Mouse (Mus musculus) midbrain, postnatal 0 days (tissue): ENCODE results near the gene Crxos. TPM values are rescaled to one million over a fixed set of nuclear protein-coding genes. Genes with fewer than 3 reads are reported as not detected.
A peak's percentile ranks its signal among the peaks of the same experiment; 100 is the strongest.

Experiments used
- ATAC-seq: fragments of 200-750 bp; cut with Nextera tagmentation; 2 replicates; pipeline ENCODE4 v1.8.0; 2017; ENCODE audit warnings: moderate number of reproducible peaks, mild to moderate bottlenecking, moderate TSS enrichment, moderate library complexity; ENCODE audit not compliant: low FRiP score
- DNase-seq: peaks from one replicate; pipeline ENCODE4 v3.0.0-alpha.2; 2015; ENCODE audit warnings: low spot score
- H3K27ac ChIP-seq: fragments of 300-500 bp; sonication (generic); 2 replicates; pipeline ENCODE4 v1.5.1; 2014; ENCODE audit warnings: low read depth, mild to moderate bottlenecking, low read length, mixed read lengths
- H3K27me3 ChIP-seq: fragments of 300-500 bp; sonication (generic); 2 replicates; pipeline ENCODE4 v1.6.1; 2014; ENCODE audit warnings: low read length, control low read depth, mixed read lengths; ENCODE audit not compliant: insufficient read depth
- H3K36me3 ChIP-seq: fragments of 300-500 bp; sonication (generic); 2 replicates; pipeline ENCODE4 v1.6.1; 2014; ENCODE audit warnings: low read length, control low read depth, mixed read lengths; ENCODE audit not compliant: insufficient read depth
- H3K4me1 ChIP-seq: fragments of 300-500 bp; sonication (generic); 2 replicates; pipeline ENCODE4 v1.6.1; 2014; ENCODE audit warnings: mild to moderate bottlenecking, control low read depth, antibody characterized with exemption, low read length, mixed read lengths; ENCODE audit not compliant: insufficient read depth
- H3K4me2 ChIP-seq: fragments of 300-500 bp; sonication (generic); 2 replicates; pipeline ENCODE4 v1.6.1; 2014; ENCODE audit warnings: low read depth, mild to moderate bottlenecking, low read length, mixed read lengths; ENCODE audit not compliant: poor library complexity, severe bottlenecking
- H3K4me3 ChIP-seq: fragments of 300-500 bp; sonication (generic); 2 replicates; pipeline ENCODE4 v1.5.1; 2014; ENCODE audit warnings: low read depth, mild to moderate bottlenecking, low read length, moderate library complexity
- H3K9ac ChIP-seq: fragments of 300-500 bp; sonication (generic); replicated peaks from 2 replicates; pipeline ENCODE4 v1.6.1; 2014; ENCODE audit warnings: mild to moderate bottlenecking, low read length, moderate library complexity, mixed read lengths; ENCODE audit not compliant: poor library complexity, severe bottlenecking
- H3K9me3 ChIP-seq: fragments of 300-500 bp; sonication (generic); 2 replicates; pipeline ENCODE4 v1.6.1; 2016; ENCODE audit warnings: low read length, control low read depth
- CTCF ChIP-seq: IDR thresholded peaks from 2 replicates; pipeline ENCODE4 v1.5.1; 2016; ENCODE audit warnings: antibody characterized with exemption, mild to moderate bottlenecking
- WGBS: fragments of 180-500 bp; shearing (Covaris S2); extraction: QIAGEN DNeasy Blood & Tissue Kit; methylation state at CpG from one replicate; pipeline ENCODE4 v1.1.7; 2014; 5-methylcytosine and 5-hydroxymethylcytosine counted together
- polyA plus RNA-seq: library from polyadenylated mRNA; unstranded; fragments of >200 nt; fragmentation: Nextera tagmentation; extraction: Ambion mirVana; gene quantifications from 2 replicates; pipeline ENCODE4 v1.2.1, GENCODE M21; 2015
- total RNA-seq: library from RNA; depleted of rRNA; stranded (reverse); fragments of >200 nt; gene quantifications from 2 replicates; pipeline ENCODE4 v1.2.3, GENCODE M21; 2014; rRNA removed

Gene Crxos
- total and polyA plus RNA-seq, 2 experiments from 2014 or later: not detected

GRCm38 (mm10) chr7:15948381-15948941 is 66.0 kb downstream of the Crxos start:
- Histone ChIP-seq H3K4me1 (no peaks in the 10 kb centered on the region), H3K27ac (no peak overlapping the region), H3K36me3 (0 out of 2 replicates have a peak, but pooled peaks cover 6% of the 10 kb centered on the region), H3K9me3 (no peaks in the 10 kb centered on the region), H3K27me3 (no peaks in the 10 kb centered on the region), H3K4me3 (no peak overlapping the region), H3K9ac (no peak overlapping the region), H3K4me2 (peak overlapping the region; percentile 27; the same call in 1 of the 2 replicates)
- TF ChIP-seq CTCF: peak; percentile 73
- ATAC-seq (no peak), DNase-seq (peak; percentile 63)
- WGBS: 3% methylated on average over 23 of the region's 23 CpGs

DNA sequence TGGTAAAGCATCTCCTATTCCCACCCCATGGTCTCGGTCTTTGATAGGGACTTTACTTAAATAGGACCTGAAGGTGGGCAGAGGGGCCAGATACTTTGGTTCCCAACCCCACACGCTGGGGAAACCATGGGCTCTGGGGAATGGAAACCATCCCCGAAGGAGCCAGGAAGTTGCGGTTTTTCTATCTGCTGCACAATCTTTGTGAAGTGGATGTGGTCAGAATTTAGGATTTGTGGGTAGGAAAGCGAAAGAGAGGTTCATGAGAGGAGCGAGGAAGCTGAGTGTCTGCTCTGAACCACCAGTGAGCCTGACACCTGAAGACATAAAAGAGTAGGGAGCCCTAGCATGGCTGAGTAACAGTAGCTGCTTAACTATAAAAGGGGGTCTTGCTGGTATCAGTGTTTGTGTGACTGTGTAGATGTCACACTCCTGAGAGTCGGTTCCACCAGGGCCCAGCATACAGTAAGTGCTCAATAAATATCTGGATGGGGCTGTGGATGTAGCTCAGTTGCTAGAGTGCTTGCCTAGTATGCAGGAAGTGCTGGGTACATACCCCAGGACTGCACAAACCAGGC is 66.9 kb downstream of the Crxos start:
- Histone ChIP-seq H3K4me3 (no peak overlapping the region), H3K9ac (no peak overlapping the region), H3K27me3 (no peaks in the 10 kb centered on the region), H3K4me2 (no peak overlapping the region), H3K4me1 (no peaks in the 10 kb centered on the region), H3K27ac (no peak overlapping the region), H3K36me3 (no peaks in the 10 kb centered on the region), H3K9me3 (no peaks in the 10 kb centered on the region)
- no peak for DNase-seq
- no peak for ATAC-seq
- TF ChIP-seq CTCF: no peak
- WGBS: 85% methylated on average over 7 of the region's 7 CpGs

DNA sequence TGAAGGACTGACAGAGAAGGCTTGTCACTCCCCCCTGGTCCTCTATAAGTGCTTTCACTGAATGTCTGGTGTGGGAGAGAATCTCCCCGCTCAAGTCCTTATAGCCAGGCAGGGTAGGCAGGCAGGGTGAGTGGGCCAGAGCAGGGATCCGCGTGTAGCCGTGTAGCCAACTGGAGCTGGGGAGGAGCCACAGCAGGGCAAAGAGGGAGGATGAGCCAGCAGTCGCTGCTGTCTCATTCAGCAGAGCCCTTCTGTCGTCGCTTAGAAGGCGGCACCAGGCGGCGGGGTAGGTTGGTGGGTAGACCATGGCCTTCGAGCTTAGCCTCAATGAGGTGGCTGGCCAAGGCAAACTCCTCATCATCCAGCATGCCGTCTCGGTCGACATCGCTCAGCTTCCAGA is 67.6 kb downstream of the Crxos start:
- no peak overlapping the region for H3K9ac ChIP-seq
- no peaks in the 10 kb centered on the region for H3K9me3 ChIP-seq
- TF ChIP-seq CTCF: no peak
- no peak overlapping the region for H3K27ac ChIP-seq
- no peaks in the 10 kb centered on the region for H3K27me3 ChIP-seq
- 85% methylated on average over 15 of the region's 15 CpGs for WGBS
- no peak overlapping the region for H3K4me2 ChIP-seq
- H3K4me3 ChIP-seq: no peak overlapping the region
- no peaks in the 10 kb centered on the region for H3K4me1 ChIP-seq
- no peaks in the 10 kb centered on the region for H3K36me3 ChIP-seq
- ATAC-seq: no peak
- DNase-seq: no peak

GRCm38 (mm10) chr7:15952416-15952815 is 70.0 kb downstream of the Crxos start:
- no peaks in the 10 kb centered on the region for H3K27me3 ChIP-seq
- no peaks in the 10 kb centered on the region for H3K36me3 ChIP-seq
- ATAC-seq (no peak), DNase-seq (no peak)
- H3K4me1 ChIP-seq: no peaks in the 10 kb centered on the region
- H3K4me3 ChIP-seq: no peak overlapping the region
- H3K4me2 ChIP-seq: no peak overlapping the region
- H3K9ac ChIP-seq: no peak overlapping the region
- TF ChIP-seq CTCF: no peak
- 78% methylated on average over 3 of the region's 3 CpGs for WGBS
- no peaks in the 10 kb centered on the region for H3K9me3 ChIP-seq
- H3K27ac ChIP-seq: no peak overlapping the region

Other genes with a start within 250 kb of the Crxos start
- gene Obox3, start 242.7 kb upstream of the Crxos start, total RNA-seq: not detected in 2 replicates
- gene Obox3, start 242.7 kb upstream of the Crxos start, polyA plus RNA-seq: not detected in 2 replicates
- not detected in 2 replicates for gene Obox5, start 132.5 kb upstream of the Crxos start, total RNA-seq
- not detected in 2 replicates for gene Obox5, start 132.5 kb upstream of the Crxos start, polyA plus RNA-seq
- not detected in 2 replicates for gene Obox6, start 42.9 kb upstream of the Crxos start, total RNA-seq
- gene Obox6, start 42.9 kb upstream of the Crxos start, polyA plus RNA-seq: not detected in 2 replicates
- 0.24 TPM in 1 of 2 replicates, not detected in the other for gene Crx, start 2.6 kb upstream of the Crxos start, total RNA-seq
- gene Crx, start 2.6 kb upstream of the Crxos start, polyA plus RNA-seq: 0.22 TPM in 1 of 2 replicates, not detected in the other
- 718 and 730 TPM in 2 replicates for gene Selenow, start 39.8 kb downstream of the Crxos start, total RNA-seq
- 2,106 and 2,315 TPM in 2 replicates for gene Selenow, start 39.8 kb downstream of the Crxos start, polyA plus RNA-seq
- 82.8 and 104 TPM in 2 replicates for gene Nop53, start 63.5 kb downstream of the Crxos start, total RNA-seq
- 128 and 143 TPM in 2 replicates for gene Nop53, start 63.5 kb downstream of the Crxos start, polyA plus RNA-seq
- 5.6 and 5.9 TPM in 2 replicates for gene Ehd2, start 85.0 kb downstream of the Crxos start, total RNA-seq
- gene Ehd2, start 85.0 kb downstream of the Crxos start, polyA plus RNA-seq: 3.9 and 4.3 TPM in 2 replicates
- 6.3 and 7.0 TPM in 2 replicates for gene Bicra, start 165.3 kb downstream of the Crxos start, total RNA-seq
- 3.1 and 4.1 TPM in 2 replicates for gene Bicra, start 165.3 kb downstream of the Crxos start, polyA plus RNA-seq
- 0.14 and 0.33 TPM in 2 replicates for gene Zfp541, start 179.2 kb downstream of the Crxos start, total RNA-seq
- gene Zfp541, start 179.2 kb downstream of the Crxos start, polyA plus RNA-seq: 0.15 TPM in 2 replicates
- 375 and 403 TPM in 2 replicates for gene Napa, start 215.8 kb downstream of the Crxos start, total RNA-seq
- gene Napa, start 215.8 kb downstream of the Crxos start, polyA plus RNA-seq: 236 and 258 TPM in 2 replicates
- gene Kptn, start 237.3 kb downstream of the Crxos start, total RNA-seq: 42.5 and 44.1 TPM in 2 replicates
- gene Kptn, start 237.3 kb downstream of the Crxos start, polyA plus RNA-seq: 35.9 and 36.7 TPM in 2 replicates
- 64.2 and 76.0 TPM in 2 replicates for gene Slc8a2, start 247.2 kb downstream of the Crxos start, total RNA-seq
- 0.96 and 1.1 TPM in 2 replicates for gene Slc8a2, start 247.2 kb downstream of the Crxos start, polyA plus RNA-seq